Mouse (Mus musculus): ENCODE data around the gene Slc9a9. TPM values are rescaled to one million over a fixed set of nuclear protein-coding genes. Genes with fewer than 3 reads are reported as not detected.

Slc9a9 gene
- polyA plus RNA-seq, 1 experiment, result 16.0 TPM

GRCm38 (mm10) chr9:94837384-94837783 is 167.7 kb downstream of the Slc9a9 start:
- Histone ChIP-seq H3K27ac (ENCODE audit: insufficient read depth, low read length) (no peak overlapping the region), H3K4me1 (ENCODE audit: control insufficient read depth, insufficient read depth, low read length) (peaks cover 3% of the 10 kb centered on the region; the same call in 1 of the 2 replicates), H3K4me3 (ENCODE audit: insufficient read depth, low read length) (no peak overlapping the region)
- TF ChIP-seq POLR2A (IDR thresholded peaks at IDR 0.05; ENCODE audit: extremely low read depth, insufficient read depth, low read length) (no peak), CTCF (IDR thresholded peaks at IDR 0.05; ENCODE audit: extremely low read depth, insufficient read depth, low read length) (no peak)

GRCm38 (mm10) chr9:94838479-94839031 is 168.8 kb downstream of the Slc9a9 start:
- Histone ChIP-seq H3K27ac (ENCODE audit: insufficient read depth, low read length) (no peak overlapping the region), H3K4me1 (ENCODE audit: control insufficient read depth, insufficient read depth, low read length) (peaks cover 3% of the 10 kb centered on the region; the same call in 1 of the 2 replicates), H3K4me3 (ENCODE audit: insufficient read depth, low read length) (no peak overlapping the region)
- TF ChIP-seq POLR2A (IDR thresholded peaks at IDR 0.05; ENCODE audit: extremely low read depth, insufficient read depth, low read length), result no peak
- no peak for TF ChIP-seq CTCF (IDR thresholded peaks at IDR 0.05; ENCODE audit: extremely low read depth, insufficient read depth, low read length)

- Histone ChIP-seq H3K27ac (ENCODE audit: insufficient read depth, low read length) (no peak overlapping the region), H3K4me1 (ENCODE audit: control insufficient read depth, insufficient read depth, low read length) (peaks cover 3% of the 10 kb centered on the region; the same call in 1 of the 2 replicates), H3K4me3 (ENCODE audit: insufficient read depth, low read length) (no peak overlapping the region)
- TF ChIP-seq CTCF (IDR thresholded peaks at IDR 0.05; ENCODE audit: extremely low read depth, insufficient read depth, low read length) (no peak), POLR2A (IDR thresholded peaks at IDR 0.05; ENCODE audit: extremely low read depth, insufficient read depth, low read length) (no peak)
Measured at GRCm38 (mm10) chr9:94839204-94839603, 169.5 kb downstream of the Slc9a9 start.

GRCm38 (mm10) chr9:94840398-94840797 is 170.7 kb downstream of the Slc9a9 start:
- Histone ChIP-seq H3K4me1 (ENCODE audit: control insufficient read depth, insufficient read depth, low read length) (peaks cover 3% of the 10 kb centered on the region; the same call in 1 of the 2 replicates), H3K4me3 (ENCODE audit: insufficient read depth, low read length) (no peak overlapping the region), H3K27ac (ENCODE audit: insufficient read depth, low read length) (no peak overlapping the region)
- TF ChIP-seq CTCF (IDR thresholded peaks at IDR 0.05; ENCODE audit: extremely low read depth, insufficient read depth, low read length) (no peak), POLR2A (IDR thresholded peaks at IDR 0.05; ENCODE audit: extremely low read depth, insufficient read depth, low read length) (no peak)

GRCm38 (mm10) chr9:94840972-94841371 is 171.3 kb downstream of the Slc9a9 start:
- H3K4me1 ChIP-seq (ENCODE audit: control insufficient read depth, insufficient read depth, low read length), result peaks cover 3% of the 10 kb centered on the region; the same call in 1 of the 2 replicates
- no peak overlapping the region for H3K27ac ChIP-seq (ENCODE audit: insufficient read depth, low read length)
- no peak for TF ChIP-seq CTCF (IDR thresholded peaks at IDR 0.05; ENCODE audit: extremely low read depth, insufficient read depth, low read length)
- no peak for TF ChIP-seq POLR2A (IDR thresholded peaks at IDR 0.05; ENCODE audit: extremely low read depth, insufficient read depth, low read length)
- H3K4me3 ChIP-seq (ENCODE audit: insufficient read depth, low read length), result no peak overlapping the region

- TF ChIP-seq POLR2A (IDR thresholded peaks at IDR 0.05; ENCODE audit: extremely low read depth, insufficient read depth, low read length), result no peak
- Histone ChIP-seq H3K4me3 (ENCODE audit: insufficient read depth, low read length) (no peak overlapping the region), H3K27ac (ENCODE audit: insufficient read depth, low read length) (no peak overlapping the region), H3K4me1 (ENCODE audit: control insufficient read depth, insufficient read depth, low read length) (peaks cover 1% of the 10 kb centered on the region; the same call in 1 of the 2 replicates)
Measured at GRCm38 (mm10) chr9:94844176-94844575, 174.5 kb downstream of the Slc9a9 start.

GRCm38 (mm10) chr9:94847624-94848023 is 177.9 kb downstream of the Slc9a9 start:
- TF ChIP-seq CTCF (IDR thresholded peaks at IDR 0.05; ENCODE audit: extremely low read depth, insufficient read depth, low read length) (no peak), POLR2A (IDR thresholded peaks at IDR 0.05; ENCODE audit: extremely low read depth, insufficient read depth, low read length) (no peak)
- H3K27ac ChIP-seq (ENCODE audit: insufficient read depth, low read length), result no peak overlapping the region
- H3K4me3 ChIP-seq (ENCODE audit: insufficient read depth, low read length), result no peak overlapping the region
- no peaks in the 10 kb centered on the region; the same call in 1 of the 2 replicates for H3K4me1 ChIP-seq (ENCODE audit: control insufficient read depth, insufficient read depth, low read length)

GRCm38 (mm10) chr9:94851550-94851949 is 181.8 kb downstream of the Slc9a9 start:
- no peak for TF ChIP-seq CTCF (IDR thresholded peaks at IDR 0.05; ENCODE audit: extremely low read depth, insufficient read depth, low read length)
- TF ChIP-seq POLR2A (IDR thresholded peaks at IDR 0.05; ENCODE audit: extremely low read depth, insufficient read depth, low read length), result no peak
- Histone ChIP-seq H3K4me3 (ENCODE audit: insufficient read depth, low read length) (no peak overlapping the region), H3K4me1 (ENCODE audit: control insufficient read depth, insufficient read depth, low read length) (no peaks in the 10 kb centered on the region; the same call in 1 of the 2 replicates), H3K27ac (ENCODE audit: insufficient read depth, low read length) (no peak overlapping the region)

- H3K27ac ChIP-seq (ENCODE audit: insufficient read depth, low read length), result no peak overlapping the region
Measured at GRCm38 (mm10) chr9:94856093-94856492, 186.4 kb downstream of the Slc9a9 start.

GRCm38 (mm10) chr9:94868557-94868956 is 198.8 kb downstream of the Slc9a9 start:
- no peak overlapping the region for H3K4me3 ChIP-seq (ENCODE audit: insufficient read depth, low read length)
- TF ChIP-seq CTCF (IDR thresholded peaks at IDR 0.05; ENCODE audit: extremely low read depth, insufficient read depth, low read length) (no peak), POLR2A (IDR thresholded peaks at IDR 0.05; ENCODE audit: extremely low read depth, insufficient read depth, low read length) (no peak)
- no peaks in the 10 kb centered on the region for H3K4me1 ChIP-seq (ENCODE audit: control insufficient read depth, insufficient read depth, low read length)
- H3K27ac ChIP-seq (ENCODE audit: insufficient read depth, low read length), result no peak overlapping the region

More at GRCm38 (mm10) chr9:94856093-94856492, 186.4 kb downstream of the Slc9a9 start:
- no peak for TF ChIP-seq POLR2A (IDR thresholded peaks at IDR 0.05; ENCODE audit: extremely low read depth, insufficient read depth, low read length)
- no peak for TF ChIP-seq CTCF (IDR thresholded peaks at IDR 0.05; ENCODE audit: extremely low read depth, insufficient read depth, low read length)
- Histone ChIP-seq H3K4me1 (ENCODE audit: control insufficient read depth, insufficient read depth, low read length) (no peaks in the 10 kb centered on the region; the same call in 1 of the 2 replicates), H3K4me3 (ENCODE audit: insufficient read depth, low read length) (no peak overlapping the region)
